Mouse (Mus musculus) gastrocnemius, postnatal 10 days (tissue): ENCODE results near the gene Atp6v0d1. TPM values are rescaled to one million over a fixed set of nuclear protein-coding genes. Genes with fewer than 3 reads are reported as not detected.
"Not testable (repeated sequence)": the region's sequence is repeated elsewhere in the genome, so short reads cannot be mapped to it uniquely, and the experiment has no call there.

Experiments
- DNase-seq: peaks from one replicate; pipeline ENCODE4 v3.0.0; 2021; ENCODE audit warnings: mixed read lengths
- long read RNA-seq, 2 experiments: library from polyadenylated mRNA; stranded (forward); transcript quantifications; one replicate each; pipeline ENCODE4 v2.0.0; 2021
- total RNA-seq, 2 experiments: library from RNA; stranded (reverse); gene quantifications; 2 replicates each; pipeline ENCODE4 v1.2.3; 2021

The Atp6v0d1 gene
- total RNA-seq: 10 to 100 TPM; 49.3 to 54.2 TPM
- long read RNA-seq, experiment 1, transcript Atp6v0d1-201 (8 exons, 1,629 nt): major isoform, 39 of 47 reads
- long read RNA-seq, experiment 1, partial matches to known transcripts: 7 of 47 reads
- long read RNA-seq, experiment 1, other reads (novel, unspliced or antisense): 1 of 47 reads
- long read RNA-seq, experiment 2, transcript Atp6v0d1-201 (8 exons, 1,629 nt): major isoform, 42 of 43 reads
- long read RNA-seq, experiment 2, partial matches to known transcripts: 0 of 43 reads
- long read RNA-seq, experiment 2, other reads (novel, unspliced or antisense): 1 of 43 reads

DNA sequence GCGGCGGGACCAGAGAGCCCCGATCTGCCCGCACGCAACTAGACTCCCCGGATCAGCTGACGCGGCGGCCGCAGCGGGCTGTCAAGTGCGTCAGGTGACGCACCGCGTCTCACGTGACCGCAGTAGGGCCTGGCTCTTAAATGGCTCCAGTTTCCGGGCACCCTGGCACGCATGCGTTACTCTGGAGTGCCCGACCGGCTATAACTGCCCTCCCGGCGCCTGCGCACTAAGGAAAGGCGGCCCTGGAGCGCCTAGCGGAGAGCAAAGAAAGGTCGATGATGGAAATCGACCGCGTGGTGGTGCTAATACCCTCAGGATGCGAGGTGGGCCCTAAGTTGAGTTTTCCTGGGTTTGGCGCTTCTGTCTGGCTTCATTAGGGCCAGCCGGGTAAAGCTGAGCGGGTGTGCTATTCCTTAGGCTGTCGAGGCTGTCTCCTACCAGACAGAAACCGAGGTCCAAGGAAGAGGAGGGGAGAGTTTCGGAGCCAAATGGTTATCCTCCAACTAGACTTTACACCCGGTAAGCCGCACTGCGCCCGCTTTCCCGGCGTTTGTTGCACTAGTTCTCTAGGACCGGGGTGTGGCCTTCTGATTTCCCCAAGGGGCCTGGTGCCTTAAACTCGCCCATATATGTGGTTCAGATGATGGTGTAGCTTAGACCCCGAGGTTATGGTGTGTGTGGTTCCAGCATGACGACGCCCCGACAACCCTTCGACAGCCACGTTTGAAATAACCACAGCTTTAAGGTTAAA, at the start of gene Atp6v0d1:
Atp6v0d1 (minus strand) TSS at position 96 of the 751 bp plus-strand sequence.
- peak; percentile 98 for DNase-seq

DNA sequence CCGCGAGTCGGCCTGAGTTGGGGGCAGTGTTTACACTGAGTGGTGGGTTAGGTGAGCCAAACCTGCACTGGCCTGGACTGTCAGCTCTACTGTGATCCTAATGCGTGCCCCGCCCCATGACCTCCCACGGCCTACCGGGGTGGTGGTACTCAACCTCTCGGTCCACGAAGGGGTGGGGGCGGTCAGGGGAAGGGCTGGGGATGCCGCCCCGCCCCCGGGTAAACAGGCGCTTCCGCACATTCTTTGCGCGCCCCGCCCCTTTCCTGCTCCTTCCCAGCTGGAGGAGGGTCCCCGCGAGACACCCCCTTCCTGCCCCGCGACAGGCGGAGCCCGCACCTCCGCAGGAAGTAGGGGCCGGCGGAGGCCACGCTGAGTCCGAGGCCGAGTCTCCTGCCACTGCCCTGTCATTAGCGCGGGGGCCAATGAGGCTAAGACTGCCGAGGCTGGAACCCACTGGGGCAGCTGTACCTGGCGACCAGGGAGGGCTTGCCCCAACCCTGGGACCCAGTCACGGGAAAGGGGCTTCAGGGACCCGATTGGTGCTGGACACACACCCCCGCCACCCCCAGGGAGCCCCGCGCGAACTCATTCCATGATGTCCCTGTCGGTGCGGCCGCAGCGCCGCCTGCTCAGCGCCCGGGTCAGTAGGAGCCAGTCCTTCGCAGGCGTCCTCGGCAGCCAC, 48.1 kb upstream of the Atp6v0d1 start:
- peak; percentile 67 for DNase-seq

DNA sequence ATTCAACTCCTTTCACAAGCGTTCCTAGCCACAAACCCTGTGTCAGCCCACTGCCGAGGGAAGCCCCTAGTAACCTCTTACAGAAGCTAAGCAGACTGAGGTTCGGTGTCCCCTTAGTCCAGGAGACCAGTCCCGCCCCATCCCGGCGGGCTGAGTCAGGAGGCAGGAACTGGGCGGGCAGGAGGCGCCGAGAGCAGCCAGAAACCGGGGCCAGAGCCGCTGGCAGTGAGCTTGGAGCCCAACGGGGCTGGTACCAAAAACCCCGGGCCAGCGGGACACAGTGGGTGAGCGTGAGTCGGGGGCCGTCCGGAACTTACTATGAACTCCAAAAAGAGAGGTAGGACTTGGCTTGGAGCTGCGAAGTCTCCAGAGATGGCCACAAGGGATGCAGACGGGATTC, 47.2 kb upstream of the Atp6v0d1 start:
- DNase-seq: peak; percentile 57

DNA sequence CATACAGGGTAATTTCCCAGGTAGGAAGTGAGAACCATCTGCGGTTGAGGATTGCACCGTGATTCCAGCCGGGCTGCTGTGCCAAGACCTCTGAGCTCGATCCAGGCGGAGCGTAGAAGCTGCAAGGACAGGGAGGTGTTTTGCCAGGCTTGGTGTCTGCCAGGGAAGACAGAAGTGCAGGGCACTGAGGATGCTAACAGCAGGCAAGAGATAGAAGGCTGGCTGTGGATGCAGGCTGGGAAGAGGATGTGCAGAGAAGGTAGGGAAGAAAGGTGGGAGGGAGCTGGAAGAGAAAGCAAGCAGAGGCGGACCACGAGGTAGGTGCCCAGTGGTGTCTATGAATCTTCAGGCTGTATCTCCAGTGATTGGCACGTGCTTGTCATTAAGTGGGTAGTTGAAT, 46.0 kb upstream of the Atp6v0d1 start:
- no peak for DNase-seq

DNA sequence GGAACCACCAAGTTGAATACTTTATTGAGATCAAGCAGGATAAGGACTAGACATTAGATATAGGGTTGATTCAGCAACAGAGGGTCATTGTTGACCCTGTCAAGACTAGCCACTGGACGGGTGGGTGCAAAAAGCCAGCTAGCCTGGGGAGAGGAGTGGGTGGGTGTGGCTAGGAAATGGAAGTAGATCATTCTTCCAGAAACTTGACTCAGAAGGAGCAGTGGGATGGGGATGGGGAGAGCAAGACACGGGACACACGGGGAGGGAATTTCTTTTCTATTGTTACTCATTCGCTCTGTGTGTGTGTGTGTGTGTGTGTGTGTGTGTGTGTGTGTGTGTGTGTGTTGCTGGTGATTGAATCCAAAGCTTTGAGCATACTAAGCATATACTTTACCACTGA, 43.9 kb upstream of the Atp6v0d1 start:
- no peak for DNase-seq

DNA sequence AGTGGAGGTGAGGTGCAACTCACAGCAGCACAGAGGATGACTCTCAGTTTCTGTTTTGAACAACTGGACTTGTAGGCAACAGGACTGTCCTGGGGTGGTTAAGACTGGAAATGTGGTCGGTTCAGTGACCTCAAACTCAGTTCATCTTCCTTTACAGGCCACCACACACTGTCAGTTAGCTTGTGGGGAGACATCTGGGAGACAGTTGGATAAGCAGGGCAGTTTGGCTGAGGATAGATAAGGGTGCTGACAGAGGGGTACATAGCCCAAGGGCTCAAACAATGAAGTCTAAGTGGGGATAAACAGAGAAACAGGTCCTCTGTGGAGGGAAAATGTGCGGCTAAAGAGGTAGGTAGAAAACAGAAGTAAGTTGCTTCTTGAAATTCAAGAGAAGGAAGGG, 43.5 kb upstream of the Atp6v0d1 start:
- no peak for DNase-seq

DNA sequence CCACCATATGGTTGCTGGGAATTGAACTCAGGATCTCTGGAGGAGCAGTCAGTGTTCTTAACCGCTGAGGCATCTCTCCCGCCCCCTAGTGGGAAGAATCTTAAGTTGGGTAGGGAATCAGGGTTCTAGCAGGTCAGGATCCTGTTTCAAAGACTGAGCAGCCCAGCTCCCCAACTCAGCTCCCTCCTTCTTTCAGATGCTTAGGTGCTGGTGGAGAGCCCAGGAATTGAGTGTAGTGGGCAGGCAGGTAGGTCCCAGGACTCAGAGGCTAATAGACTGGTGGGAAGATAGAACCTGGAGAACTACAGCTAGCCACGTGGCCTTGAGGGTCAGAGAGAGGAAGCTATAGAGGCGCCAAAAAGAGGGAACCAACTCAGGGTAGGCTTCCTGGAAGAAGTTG, 41.8 kb upstream of the Atp6v0d1 start:
- DNase-seq: no peak

DNA sequence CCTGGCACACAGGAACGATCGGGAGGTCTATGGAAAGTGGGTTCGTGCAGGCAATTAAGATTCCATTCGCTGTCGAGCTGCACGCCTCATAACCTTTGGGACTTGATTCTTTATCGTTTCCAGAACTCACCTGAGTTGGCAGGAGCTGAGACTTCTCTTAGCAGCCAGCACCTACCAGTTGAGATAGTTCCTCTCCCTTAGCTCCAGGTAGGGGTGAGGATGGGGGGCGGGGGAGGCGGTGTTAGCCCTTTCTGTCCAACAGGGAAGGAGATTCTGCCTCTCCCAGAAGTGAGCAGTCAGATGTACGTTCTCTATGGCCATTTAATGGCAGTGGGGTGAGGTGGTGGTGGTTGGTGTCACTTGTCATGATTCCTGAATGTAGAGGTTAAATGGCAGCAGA, 41.2 kb upstream of the Atp6v0d1 start:
- no peak for DNase-seq

DNA sequence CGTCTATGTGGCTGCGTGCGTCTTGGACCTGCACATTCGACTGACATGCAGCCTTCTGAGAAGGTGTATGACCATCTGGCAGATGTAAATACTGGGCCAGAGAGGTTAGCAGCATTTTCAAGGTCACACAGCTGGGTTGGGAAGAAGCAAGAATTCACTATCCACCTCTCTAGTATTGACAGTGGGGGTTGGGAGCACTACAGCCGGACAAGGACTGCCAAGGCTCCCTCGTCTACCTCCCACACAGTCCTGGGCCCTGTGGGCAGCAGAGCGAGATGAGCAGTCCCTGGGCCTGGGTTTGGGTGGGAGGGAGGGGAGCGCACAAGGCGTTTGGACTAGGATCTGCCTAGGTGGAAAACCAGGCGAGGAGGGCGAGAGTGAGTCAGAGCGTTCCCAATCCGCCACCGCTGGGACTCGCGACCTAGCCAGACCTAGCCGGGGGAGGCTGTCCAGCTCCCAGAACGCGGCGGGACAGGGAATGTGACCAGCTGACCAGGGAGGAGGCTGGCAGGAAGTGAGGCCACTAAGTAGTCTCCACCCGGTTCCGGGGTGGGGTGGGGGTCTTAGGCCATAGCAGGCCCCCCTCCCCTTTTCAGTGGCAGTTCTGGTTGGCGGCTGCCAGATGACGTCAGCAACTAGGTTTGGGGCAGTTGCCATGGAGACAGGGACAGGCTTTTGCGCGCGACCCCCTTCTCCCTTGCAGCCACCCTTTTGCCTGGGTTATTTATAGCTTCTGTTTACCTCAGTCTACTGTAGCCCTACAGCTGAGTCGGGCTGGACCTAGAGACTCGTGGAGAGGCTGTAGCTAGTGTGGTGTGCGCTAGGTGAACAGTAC, 40.6 kb upstream of the Atp6v0d1 start:
- DNase-seq: peak; percentile 73

DNA sequence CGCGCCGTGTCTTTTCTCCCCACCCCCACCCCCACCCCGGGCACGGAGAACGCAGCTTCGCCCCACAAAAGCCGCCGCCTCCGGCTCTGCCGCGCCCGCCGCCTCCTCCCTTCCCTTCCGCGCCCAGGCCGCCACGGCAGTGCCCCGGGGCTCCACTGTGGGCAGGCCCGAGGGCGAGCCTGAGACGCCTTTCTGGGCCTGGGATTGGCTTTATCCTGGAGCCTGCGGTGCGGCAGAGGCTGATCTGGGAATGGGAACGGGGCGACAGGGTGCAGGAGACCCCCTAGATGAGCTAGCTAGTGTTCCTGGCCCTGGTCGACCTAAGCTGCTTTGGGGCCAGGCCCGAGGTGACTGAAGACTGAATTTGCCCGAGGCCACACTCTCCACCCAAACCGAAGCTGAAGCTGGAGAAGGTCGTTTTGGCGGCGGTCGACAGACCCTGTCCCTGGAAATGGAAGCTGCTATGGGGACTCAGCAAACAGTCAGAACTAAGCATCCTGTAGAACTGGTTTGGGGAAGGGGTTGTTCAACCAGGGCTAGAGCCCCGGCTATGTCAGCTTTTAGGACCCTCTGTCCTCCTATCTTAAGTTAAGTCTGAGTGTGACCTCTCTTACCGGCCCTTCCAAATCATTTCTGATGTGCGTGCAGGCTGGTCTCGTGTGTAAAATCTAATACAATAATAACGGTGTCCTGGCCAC, 39.8 kb upstream of the Atp6v0d1 start:
- peak; percentile 60 for DNase-seq

DNA sequence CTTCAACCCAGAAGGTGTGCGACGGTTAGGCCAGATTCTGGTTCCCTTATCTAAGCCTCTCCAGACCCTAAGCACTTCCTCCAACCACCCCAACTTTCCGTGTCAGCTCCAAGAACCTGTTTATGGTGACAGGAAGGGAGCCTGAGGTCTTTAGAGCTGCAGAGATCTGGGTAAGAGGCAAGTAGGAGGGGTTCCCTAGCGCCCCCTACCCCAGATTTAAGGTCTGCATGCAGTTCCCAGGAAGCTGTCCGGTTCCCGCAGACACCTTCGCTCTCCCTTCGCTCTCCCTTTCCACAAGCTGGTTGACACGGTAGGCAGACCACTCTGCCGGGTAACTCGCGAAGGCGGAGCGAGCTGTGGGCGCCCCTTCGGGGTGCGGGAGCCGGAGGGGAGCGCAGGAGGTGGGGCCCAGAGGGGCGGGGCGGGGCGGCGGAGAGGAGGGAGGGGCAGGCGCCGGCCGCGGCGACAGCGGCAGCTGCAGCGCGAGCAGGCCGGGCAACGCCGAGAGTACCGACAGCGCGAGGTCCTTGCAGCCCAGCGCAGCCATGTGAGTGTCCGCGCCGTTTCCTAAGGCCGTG, 39.0 kb upstream of the Atp6v0d1 start, which contains the start of gene Ripor1:
Ripor1 (plus strand) TSS at position 452 of the 578 bp plus-strand sequence.
- DNase-seq: peak; percentile 83

DNA sequence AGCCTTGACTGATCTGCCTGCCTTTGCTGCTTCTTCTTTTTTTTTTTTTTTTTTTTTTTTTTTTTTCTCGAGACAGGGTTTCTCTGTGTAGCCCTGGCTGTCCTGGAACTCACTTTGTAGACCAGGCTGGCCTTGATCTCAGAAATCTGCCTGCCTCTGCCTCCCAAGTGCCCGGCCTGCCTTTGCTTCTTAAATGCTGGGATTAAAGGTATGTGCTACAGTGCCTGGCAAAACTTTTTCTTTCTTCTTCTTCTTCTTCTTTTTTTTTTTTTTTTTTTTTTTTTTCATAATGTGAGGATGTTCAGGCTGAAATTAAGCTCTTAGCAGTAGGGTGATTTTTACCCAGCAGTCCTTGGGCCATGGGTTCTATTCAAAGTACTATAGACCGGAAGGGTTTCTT, 36.7 kb upstream of the Atp6v0d1 start:
- not testable (repeated sequence) for DNase-seq

DNA sequence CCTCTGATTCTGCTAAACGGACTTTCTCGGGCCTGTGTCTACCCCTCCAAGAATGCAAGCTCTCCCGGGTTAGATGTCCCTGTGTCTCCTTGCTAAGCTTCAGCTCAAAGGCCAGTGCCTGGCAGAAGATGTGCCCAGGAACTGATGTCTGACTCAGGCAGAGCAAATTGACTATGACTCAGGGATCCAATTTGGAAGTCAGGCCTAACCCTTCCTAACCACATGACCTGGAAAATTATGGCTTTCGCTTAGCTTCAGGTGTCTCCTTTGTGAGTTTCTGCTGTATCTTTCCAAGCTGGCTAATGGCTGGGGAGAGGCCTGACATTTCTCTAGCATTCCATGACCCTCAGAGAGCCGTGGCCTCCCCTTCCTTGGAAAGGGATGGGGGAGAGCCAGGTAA, 35.5 kb upstream of the Atp6v0d1 start:
- no peak for DNase-seq

DNA sequence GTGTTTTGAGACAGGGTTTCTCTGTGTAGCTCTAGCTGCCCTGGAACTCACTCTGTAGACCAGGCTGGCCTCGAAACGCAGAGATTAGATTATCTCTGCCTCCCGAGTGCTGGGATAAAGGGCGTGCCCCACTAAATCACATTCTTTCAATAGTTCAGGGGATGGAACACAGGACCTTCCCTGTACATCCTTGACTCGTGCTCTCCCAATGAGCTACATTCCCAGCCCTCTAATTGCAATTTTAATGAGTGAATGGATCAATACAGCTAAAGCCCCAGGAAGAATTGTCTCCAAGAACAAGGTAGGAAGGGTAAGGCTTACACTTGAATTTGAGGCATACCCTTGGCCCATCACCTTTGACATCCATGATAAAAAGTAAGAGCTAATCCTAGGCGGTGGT, 32.9 kb upstream of the Atp6v0d1 start:
- no peak for DNase-seq

DNA sequence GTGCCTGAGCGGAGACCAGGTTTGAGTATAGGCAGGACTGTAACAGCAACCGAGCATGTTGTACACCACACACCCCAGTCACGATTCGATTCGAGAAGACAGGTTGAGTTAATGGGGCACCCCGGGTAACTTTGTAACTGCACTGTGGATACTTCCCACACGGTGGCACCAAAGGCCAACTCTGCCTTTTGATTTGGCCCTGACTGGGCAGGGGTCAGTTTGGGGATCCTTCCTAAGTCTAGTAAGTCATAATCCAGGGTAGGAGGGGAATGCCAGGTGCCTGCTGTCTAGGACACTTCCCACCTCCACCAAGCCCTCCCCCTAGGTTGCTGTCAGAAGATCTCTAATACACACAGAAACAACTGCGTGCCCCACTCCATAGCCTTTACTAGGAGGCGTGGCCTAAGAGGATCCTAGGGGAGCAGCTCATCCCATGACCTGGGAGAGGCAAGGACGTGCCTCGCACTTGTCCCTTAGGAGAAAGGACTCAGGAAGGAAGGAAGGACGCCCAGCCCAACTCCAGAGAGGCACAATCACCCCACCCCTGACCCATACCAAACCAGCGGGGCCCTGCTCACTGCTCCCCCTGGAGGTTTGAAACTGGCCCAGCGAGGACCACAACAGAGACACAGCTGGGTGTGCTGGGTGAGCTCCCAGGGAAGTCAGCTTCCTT, 30.7 kb upstream of the Atp6v0d1 start:
- DNase-seq: peak; percentile 63

DNA sequence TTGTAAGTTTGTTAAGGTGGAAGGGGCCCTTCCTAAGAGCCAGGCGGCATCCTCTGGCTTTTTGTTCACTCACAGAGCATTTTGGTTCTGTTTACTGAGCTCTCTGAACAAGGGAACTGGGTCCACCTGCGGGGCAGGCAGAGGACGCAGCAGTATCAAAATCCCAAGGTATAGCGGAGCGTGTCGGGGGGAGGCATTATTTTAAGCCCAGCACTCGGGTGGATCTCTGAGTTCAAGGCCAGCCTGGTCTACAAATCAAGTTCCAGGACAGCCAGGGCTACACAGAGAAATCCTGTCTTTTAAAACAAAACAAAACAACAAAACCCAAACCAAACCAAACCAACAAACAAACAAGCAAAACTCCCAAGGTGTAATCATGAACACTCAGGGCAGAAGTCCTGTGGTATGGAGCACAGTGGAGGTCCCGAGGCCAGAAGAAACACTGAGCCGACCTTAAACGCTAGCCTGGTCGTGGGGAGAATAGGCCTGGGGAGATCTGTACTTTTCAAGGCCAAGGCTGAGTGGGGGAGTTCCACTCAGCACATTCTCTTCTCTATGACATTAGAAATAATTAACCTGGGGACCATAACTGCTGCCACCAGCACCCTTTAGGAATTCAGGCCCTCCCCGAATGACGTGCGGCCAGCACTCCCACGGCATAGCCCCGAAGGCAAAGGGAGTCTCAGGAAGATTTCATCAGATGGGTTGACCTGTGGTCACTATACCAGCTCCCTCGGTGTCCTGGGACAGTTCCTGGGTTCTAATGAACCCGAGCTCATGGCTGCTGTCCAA, 28.8 kb upstream of the Atp6v0d1 start:
- DNase-seq: no peak

DNA sequence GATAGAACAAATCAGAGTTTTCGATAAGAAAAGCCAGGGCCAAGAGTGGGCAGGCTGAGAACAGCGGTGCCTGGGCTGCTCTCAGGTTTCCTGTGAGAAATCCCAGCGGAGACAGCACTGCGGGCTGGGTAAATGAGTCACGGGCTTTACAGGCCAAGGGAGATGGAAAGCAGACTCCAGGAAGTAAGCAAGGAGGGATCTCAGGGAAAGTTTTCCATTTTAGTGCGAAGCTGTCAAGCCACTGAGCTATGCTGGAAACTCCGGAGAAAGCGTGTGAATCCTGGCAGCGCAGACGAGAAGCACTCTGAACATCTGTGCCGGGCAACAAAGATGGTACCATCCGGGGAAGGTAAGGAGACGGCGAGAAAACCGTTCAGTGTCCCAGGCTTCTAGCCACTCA, 28.0 kb upstream of the Atp6v0d1 start:
- peak; percentile 37 for DNase-seq

DNA sequence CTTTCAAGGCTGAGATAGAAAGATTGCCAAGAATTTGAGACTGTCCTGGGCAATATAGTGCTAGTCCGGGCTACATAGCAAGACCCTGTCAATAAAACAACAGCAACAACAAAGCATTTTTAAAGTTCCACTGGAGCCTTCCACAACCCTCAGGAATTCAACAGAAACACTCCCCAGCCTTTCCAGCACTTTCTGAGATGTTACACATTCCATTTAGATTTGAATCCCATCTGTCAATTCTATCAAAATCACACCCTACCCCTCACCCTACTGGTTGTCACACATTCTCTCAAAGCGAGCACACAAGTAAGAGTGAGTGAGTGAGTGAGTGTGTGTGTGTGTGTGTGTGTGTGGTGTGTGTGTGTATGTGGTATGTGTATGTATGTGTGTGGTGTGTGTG, 26.6 kb upstream of the Atp6v0d1 start:
- no peak for DNase-seq

DNA sequence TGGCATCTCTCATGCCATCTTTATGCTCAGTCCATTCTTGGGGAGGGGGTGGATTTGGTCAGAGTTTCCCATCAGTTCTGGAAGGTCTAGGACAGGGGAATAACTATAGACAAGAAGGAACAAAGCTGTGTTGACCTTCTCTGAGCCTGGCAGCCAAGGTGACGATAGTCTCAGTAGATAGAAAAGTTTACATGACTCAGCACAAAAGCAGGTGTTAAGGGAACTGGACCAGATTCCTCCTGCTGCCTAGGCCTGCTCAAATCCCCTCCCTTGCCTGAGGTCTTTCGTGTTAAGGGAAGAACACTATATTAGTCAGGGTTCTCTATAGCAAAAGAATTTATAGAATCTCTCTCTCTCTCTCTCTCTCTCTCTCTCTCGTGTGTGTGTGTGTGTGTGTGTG, 13.9 kb upstream of the Atp6v0d1 start:
- DNase-seq: no peak

DNA sequence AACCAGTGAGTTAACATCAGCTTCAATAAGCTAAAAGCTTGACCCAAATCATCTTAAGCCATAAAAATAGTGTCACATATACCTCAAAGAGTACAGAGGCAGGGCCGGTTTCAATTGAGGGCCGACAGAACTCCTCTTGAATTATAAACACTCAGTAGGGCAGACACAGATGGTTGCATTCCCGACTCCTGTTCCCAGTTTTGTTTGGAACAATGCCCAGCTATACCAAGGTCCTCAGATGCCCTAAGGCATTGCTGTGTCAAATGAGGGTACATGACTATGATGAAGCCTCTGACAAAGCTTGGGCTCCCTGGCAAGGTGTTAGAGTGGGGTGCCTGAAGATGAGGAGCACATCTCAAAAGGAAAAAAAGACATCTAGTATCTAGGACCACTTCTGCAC, 9.7 kb upstream of the Atp6v0d1 start:
- no peak for DNase-seq
